Mouse (Mus musculus) small intestine, adult 2 months (tissue): ENCODE data around the gene Plekhh3. TPM values are rescaled to one million over a fixed set of nuclear protein-coding genes. Genes with fewer than 3 reads are reported as not detected.

Experiments
- H3K27ac ChIP-seq: fragments of 200-500 bp; 2 replicates; pipeline ENCODE4 v1.5.1; 2012; ENCODE audit warnings: low read depth, low read length, control low read depth, inconsistent platforms; ENCODE audit not compliant: insufficient read depth
- H3K27me3 ChIP-seq: fragments of 200-500 bp; 2 replicates; pipeline ENCODE4 v1.6.1; 2012; ENCODE audit warnings: mild to moderate bottlenecking, moderate library complexity, low read length, inconsistent platforms; ENCODE audit not compliant: control insufficient read depth, insufficient read depth
- H3K36me3 ChIP-seq: fragments of 200-500 bp; 2 replicates; pipeline ENCODE4 v1.6.1; 2012; ENCODE audit warnings: mild to moderate bottlenecking, low read length, control low read depth, inconsistent platforms; ENCODE audit not compliant: control insufficient read depth, insufficient read depth
- H3K4me1 ChIP-seq: fragments of 200-500 bp; 2 replicates; pipeline ENCODE4 v1.6.1; 2012; ENCODE audit warnings: low read length, inconsistent platforms, mixed read lengths; ENCODE audit not compliant: control insufficient read depth, insufficient read depth, insufficient read length
- H3K4me3 ChIP-seq: fragments of 200-500 bp; 2 replicates; pipeline ENCODE4 v1.5.1; 2012; ENCODE audit warnings: low read depth, mild to moderate bottlenecking, control low read depth, inconsistent platforms, low read length, moderate library complexity
- CTCF ChIP-seq: fragments of 200-500 bp; IDR thresholded peaks from 2 replicates; pipeline ENCODE4 v1.5.1; 2012; ENCODE audit warnings: low read depth, mild to moderate bottlenecking, control low read depth, inconsistent platforms, low read length, moderate library complexity, mixed read lengths; ENCODE audit not compliant: insufficient replicate concordance, insufficient read length; ENCODE audit errors: extremely low read depth
- POLR2A ChIP-seq: fragments of 200-500 bp; IDR thresholded peaks from 2 replicates; pipeline ENCODE4 v1.6.1; 2012; ENCODE audit warnings: low read depth, mild to moderate bottlenecking, control low read depth, inconsistent platforms, low read length, moderate library complexity
- WGBS: fragments of 180-500 bp; shearing (Covaris S2); methylation state at CpG from one replicate; pipeline ENCODE4 v1.1.7; 2018; 5-methylcytosine and 5-hydroxymethylcytosine counted together
- polyA plus RNA-seq: library from polyadenylated mRNA; depleted of rRNA; stranded (reverse); fragments of >200 nt; gene quantifications from 2 replicates; pipeline ENCODE4 v1.2.3, GENCODE M21; 2012

The Plekhh3 gene
- polyA plus RNA-seq, 1 experiment: 84.5 TPM

GRCm38 (mm10) chr11:101179306-101179705 lies 8.2 kb upstream of the Plekhh3 start:
- no peak overlapping the region for H3K4me3 ChIP-seq
- 83% methylated on average over 15 of the region's 15 CpGs for WGBS
- H3K36me3 ChIP-seq: no peaks in the 10 kb centered on the region
- no peak for TF ChIP-seq POLR2A
- TF ChIP-seq CTCF: no peak
- no peak overlapping the region for H3K27ac ChIP-seq
- peaks cover 6% of the 10 kb centered on the region for H3K4me1 ChIP-seq
- H3K27me3 ChIP-seq: no peaks in the 10 kb centered on the region

- H3K27ac ChIP-seq: no peak overlapping the region
- no peaks in the 10 kb centered on the region for H3K36me3 ChIP-seq
- no peak overlapping the region for H3K4me3 ChIP-seq
- TF ChIP-seq POLR2A: no peak
- TF ChIP-seq CTCF: no peak
- WGBS: 72% methylated on average over 36 of the region's 36 CpGs
- H3K4me1 ChIP-seq: peaks cover 15% of the 10 kb centered on the region
- H3K27me3 ChIP-seq: no peaks in the 10 kb centered on the region
Observed at GRCm38 (mm10) chr11:101178061-101179058, 7.2 kb upstream of the Plekhh3 start.

- no peaks in the 10 kb centered on the region for H3K27me3 ChIP-seq
- TF ChIP-seq CTCF (peak; percentile 41; the same call in 1 of the 2 replicates), POLR2A (no peak)
- no peak overlapping the region for H3K4me3 ChIP-seq
- no peaks in the 10 kb centered on the region for H3K36me3 ChIP-seq
- H3K27ac ChIP-seq: no peak overlapping the region
- peaks cover 24% of the 10 kb centered on the region for H3K4me1 ChIP-seq
- WGBS: 46% methylated on average over 22 of the region's 22 CpGs
Observed at GRCm38 (mm10) chr11:101176933-101177773, 6.0 kb upstream of the Plekhh3 start.

GRCm38 (mm10) chr11:101176117-101176691 lies 5.1 kb upstream of the Plekhh3 start:
- no peak overlapping the region for H3K27ac ChIP-seq
- H3K36me3 ChIP-seq: no peaks in the 10 kb centered on the region
- WGBS: 2% methylated on average over 25 of the region's 25 CpGs
- peaks cover 24% of the 10 kb centered on the region for H3K4me1 ChIP-seq
- TF ChIP-seq CTCF: peak; percentile 24; the same call in 1 of the 2 replicates
- TF ChIP-seq POLR2A: no peak
- peak overlapping the region; percentile 40 for H3K4me3 ChIP-seq
- H3K27me3 ChIP-seq: no peaks in the 10 kb centered on the region

GRCm38 (mm10) chr11:101175636-101176116 lies 4.5 kb upstream of the Plekhh3 start:
- H3K36me3 ChIP-seq: no peaks in the 10 kb centered on the region
- no peak overlapping the region for H3K27ac ChIP-seq
- WGBS: 7% methylated on average over 11 of the region's 11 CpGs
- peak overlapping the region; percentile 40 for H3K4me3 ChIP-seq
- H3K27me3 ChIP-seq: no peaks in the 10 kb centered on the region
- TF ChIP-seq POLR2A (no peak), CTCF (no peak)
- peaks cover 24% of the 10 kb centered on the region for H3K4me1 ChIP-seq

GRCm38 (mm10) chr11:101174851-101175628 lies 3.9 kb upstream of the Plekhh3 start, which contains the start of gene Ccr10:
Ccr10 (minus strand) TSS chr11:101175443.
- peaks cover 24% of the 10 kb centered on the region for H3K4me1 ChIP-seq
- 37% methylated on average over 14 of the region's 14 CpGs for WGBS
- no peak for TF ChIP-seq POLR2A
- TF ChIP-seq CTCF: no peak
- no peaks in the 10 kb centered on the region for H3K36me3 ChIP-seq
- peak within 1 kb of the TSS; percentile 67; the same call in 1 of the 2 replicates for H3K27ac ChIP-seq
- H3K27me3 ChIP-seq: no peaks in the 10 kb centered on the region
- H3K4me3 ChIP-seq: peak within 1 kb of the TSS; percentile 52
